Mouse (Mus musculus) liver, embryonic 14.5 days (tissue): Measurements from ENCODE around the gene Pde11a. TPM values are rescaled to one million over a fixed set of nuclear protein-coding genes. Genes with fewer than 3 reads are reported as not detected.

Source experiments
- ATAC-seq: fragments of 200-750 bp; cut with Nextera tagmentation; 2 replicates; pipeline ENCODE4 v1.8.0; 2017; ENCODE audit warnings: moderate number of reproducible peaks, mild to moderate bottlenecking, moderate library complexity; ENCODE audit not compliant: insufficient read depth
- DNase-seq, 3 experiments: peaks; one replicate each; pipeline ENCODE4 v3.0.0-alpha.2; 2012 to 2013; ENCODE audit warnings: low read depth in 3 of 3, low spot score in 3 of 3
- H3K27ac ChIP-seq: fragments of 300-500 bp; sonication (generic); 2 replicates; pipeline ENCODE4 v1.5.1; 2014; ENCODE audit warnings: moderate library complexity, mild to moderate bottlenecking, control low read depth, inconsistent platforms
- H3K27me3 ChIP-seq: fragments of 300-500 bp; sonication (generic); 2 replicates; pipeline ENCODE4 v1.6.1; 2014; ENCODE audit warnings: mild to moderate bottlenecking, low read length, moderate library complexity; ENCODE audit not compliant: control insufficient read depth, insufficient read depth
- H3K36me3 ChIP-seq: fragments of 300-500 bp; sonication (generic); replicated peaks from 2 replicates; pipeline ENCODE4 v1.6.1; 2014; ENCODE audit warnings: low read depth; ENCODE audit not compliant: control insufficient read depth, insufficient read depth
- H3K4me1 ChIP-seq, 2 experiments: fragments of 200-500 bp in 1 of 2; fragments of 300-500 bp in 1 of 2; sonication (generic) in 1 of 2; replicated peaks; 2 replicates each; pipeline ENCODE4 v1.6.1; 2012 to 2014; ENCODE audit warnings: antibody characterized with exemption in 1 of 2, inconsistent platforms in 1 of 2, low read length in 1 of 2; ENCODE audit not compliant: control insufficient read depth in 2 of 2, insufficient read depth in 2 of 2
- H3K4me2 ChIP-seq: fragments of 300-500 bp; sonication (generic); 2 replicates; pipeline ENCODE4 v1.6.1; 2014; ENCODE audit warnings: low read depth, mild to moderate bottlenecking, control low read depth, moderate library complexity
- H3K4me3 ChIP-seq, 2 experiments: fragments of 200-500 bp in 1 of 2; fragments of 300-500 bp in 1 of 2; sonication (generic) in 1 of 2; 2 replicates each; pipeline ENCODE4 v1.5.1; 2012 to 2014; ENCODE audit warnings: low read depth in 2 of 2, low read length in 2 of 2, mild to moderate bottlenecking in 2 of 2, control low read depth in 1 of 2, inconsistent platforms in 1 of 2, moderate library complexity in 1 of 2; ENCODE audit not compliant: insufficient read depth in 1 of 2
- H3K9ac ChIP-seq: fragments of 300-500 bp; sonication (generic); replicated peaks from 2 replicates; pipeline ENCODE4 v1.6.1; 2014; ENCODE audit warnings: mild to moderate bottlenecking, control low read depth, moderate library complexity
- H3K9me3 ChIP-seq: fragments of 300-500 bp; sonication (generic); 2 replicates; pipeline ENCODE4 v1.6.1; 2016; ENCODE audit warnings: low read length, mixed read lengths; ENCODE audit not compliant: control insufficient read depth
- CTCF ChIP-seq: IDR thresholded peaks from 2 replicates; pipeline ENCODE4 v1.5.1; 2016; ENCODE audit warnings: antibody characterized with exemption, low read depth, control low read depth
- EP300 ChIP-seq: IDR thresholded peaks from 2 replicates; pipeline ENCODE4 v1.6.1; 2016; ENCODE audit warnings: antibody characterized with exemption, low read depth
- WGBS: fragments of 180-500 bp; shearing (Covaris S2); extraction: QIAGEN DNeasy Blood & Tissue Kit; methylation state at CpG from one replicate; pipeline ENCODE4 v1.1.7; 2014; ENCODE audit not compliant: insufficient replicate concordance; 5-methylcytosine and 5-hydroxymethylcytosine counted together
- polyA plus RNA-seq, 2 experiments: library from polyadenylated mRNA; depleted of rRNA in 1 of 2; stranded (reverse) in 1 of 2; unstranded in 1 of 2; fragments of >200 nt; fragmentation: Nextera tagmentation in 1 of 2; extraction: Ambion mirVana in 1 of 2; gene quantifications; 2 replicates each; pipeline versions ENCODE4 v1.2.1 to v1.2.3; 2012 to 2014

The Pde11a gene
- polyA plus RNA-seq, 2 experiments = 0.01 TPM; not detected in 1

DNA sequence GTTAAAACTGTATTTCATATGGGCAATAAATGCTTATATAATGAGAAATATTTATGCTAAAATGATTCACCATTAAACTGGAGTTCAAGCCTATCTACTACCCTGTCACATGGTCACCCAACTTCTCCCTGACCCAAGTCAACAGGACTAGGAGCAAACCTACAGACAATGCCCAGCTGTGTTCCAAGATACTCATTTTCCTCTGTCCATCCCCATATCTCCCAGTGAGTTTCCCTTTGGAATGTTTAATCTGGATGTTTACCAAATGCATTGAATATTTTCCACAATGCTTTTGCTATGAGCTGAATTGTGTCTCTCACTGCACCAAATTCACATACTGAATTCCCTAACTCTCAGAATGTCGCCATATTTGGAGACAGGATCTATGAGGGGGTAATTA, 221.4 kb downstream of the Pde11a start:
- Histone ChIP-seq H3K27me3 (no peaks in the 10 kb centered on the region), H3K27ac (no peak overlapping the region), H3K4me2 (no peak overlapping the region), H3K36me3 (no peaks in the 10 kb centered on the region), H3K9ac (no peak overlapping the region), H3K4me1 (no peaks in the 10 kb centered on the region), H3K4me3 (no peak overlapping the region), H3K9me3 (no peaks in the 10 kb centered on the region)
- TF ChIP-seq CTCF = no peak
- TF ChIP-seq EP300 = no peak
- WGBS = 50% methylated on average over 1 of the region's 1 CpGs
- DNase-seq (no peak), ATAC-seq (no peak)

DNA sequence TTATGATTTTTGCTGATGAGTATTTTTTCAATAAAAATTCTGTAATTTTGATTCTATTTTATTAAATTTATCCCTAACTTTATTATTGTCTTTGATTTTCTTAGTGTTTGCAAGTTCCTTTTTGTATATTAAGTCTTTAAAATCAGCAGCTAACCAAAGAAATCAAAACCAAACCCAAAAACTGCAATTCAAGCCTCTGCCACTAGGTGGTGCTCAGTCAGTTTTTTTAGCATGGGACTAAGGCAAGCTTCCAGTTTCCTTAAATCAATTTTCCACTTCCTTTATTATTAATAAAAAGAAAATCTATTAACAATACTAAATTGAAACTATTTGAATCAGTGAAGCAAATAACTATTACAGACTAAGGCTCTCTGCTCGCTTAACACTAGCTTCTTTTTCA, 222.9 kb downstream of the Pde11a start:
- 35% methylated on average over 1 of the region's 1 CpGs for whole genome bisulfite sequencing
- DNase-seq = peak; percentile 15 to 33 (median 26)
- H3K4me2 ChIP-seq = no peak overlapping the region
- H3K9ac ChIP-seq = no peak overlapping the region
- no peaks in the 10 kb centered on the region for H3K36me3 ChIP-seq
- no peaks in the 10 kb centered on the region for H3K4me1 ChIP-seq
- no peak for ATAC-seq
- H3K27ac ChIP-seq = no peak overlapping the region
- no peak overlapping the region for H3K4me3 ChIP-seq
- no peaks in the 10 kb centered on the region for H3K27me3 ChIP-seq
- TF ChIP-seq CTCF (peak; percentile 64; the same call in 1 of the 2 replicates), EP300 (no peak)
- H3K9me3 ChIP-seq = no peaks in the 10 kb centered on the region

DNA sequence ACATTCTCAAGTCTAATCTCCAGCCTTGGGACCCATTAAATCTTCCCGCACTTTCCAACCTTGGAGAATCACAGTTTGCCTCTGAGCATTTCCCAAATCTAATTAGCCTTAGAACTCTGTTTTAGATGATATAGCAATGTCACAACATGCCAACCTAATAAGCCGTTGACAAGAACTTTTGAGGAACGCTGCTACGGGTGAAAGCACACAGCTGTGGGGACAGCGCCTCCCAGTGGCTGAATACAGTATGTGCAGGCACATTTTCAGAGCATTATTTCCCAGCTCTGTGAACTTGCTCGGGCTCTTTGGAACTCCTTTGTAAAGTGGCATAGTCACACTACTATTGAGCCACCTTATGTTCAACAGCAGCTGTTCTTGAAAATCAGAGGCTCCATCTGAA, 223.8 kb downstream of the Pde11a start:
- Histone ChIP-seq H3K9me3 (no peaks in the 10 kb centered on the region), H3K9ac (no peak overlapping the region), H3K36me3 (no peaks in the 10 kb centered on the region), H3K4me2 (no peak overlapping the region), H3K27me3 (no peaks in the 10 kb centered on the region), H3K4me3 (no peak overlapping the region), H3K27ac (no peak overlapping the region), H3K4me1 (no peaks in the 10 kb centered on the region)
- DNase-seq = no peak
- 14% methylated on average over 6 of the region's 6 CpGs for WGBS
- TF ChIP-seq CTCF = peak; percentile 89
- no peak for TF ChIP-seq EP300
- ATAC-seq = no peak

DNA sequence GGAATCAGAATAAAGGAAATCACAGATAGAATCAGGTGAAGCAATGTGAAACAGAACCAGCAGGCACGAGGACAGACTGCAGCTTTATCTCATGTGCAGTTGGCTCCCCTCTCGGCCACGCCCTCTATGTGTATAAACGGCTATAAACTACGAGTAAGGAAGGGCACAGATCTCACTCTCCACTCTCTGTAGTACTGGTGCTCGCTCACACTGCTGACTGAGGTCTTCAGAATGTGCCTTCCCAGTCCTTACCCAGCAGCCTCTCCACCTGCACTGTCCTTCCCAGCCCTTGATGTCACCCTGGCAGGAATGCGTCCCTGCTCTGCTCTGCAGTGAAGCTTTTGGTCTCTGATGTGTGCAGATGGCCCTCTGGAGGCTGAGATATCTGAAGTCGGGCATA, 228.9 kb downstream of the Pde11a start:
- Histone ChIP-seq H3K9ac (no peak overlapping the region), H3K27me3 (no peaks in the 10 kb centered on the region), H3K27ac (no peak overlapping the region), H3K4me3 (no peak overlapping the region), H3K4me2 (0 out of 2 replicates have a peak overlapping the region, but pooled peaks have one; percentile 3), H3K4me1 (no peaks in the 10 kb centered on the region), H3K36me3 (no peaks in the 10 kb centered on the region), H3K9me3 (no peaks in the 10 kb centered on the region)
- ATAC-seq (no peak), DNase-seq (no peak)
- WGBS = 13% methylated on average over 8 of the region's 8 CpGs
- TF ChIP-seq EP300 = no peak
- no peak for TF ChIP-seq CTCF

DNA sequence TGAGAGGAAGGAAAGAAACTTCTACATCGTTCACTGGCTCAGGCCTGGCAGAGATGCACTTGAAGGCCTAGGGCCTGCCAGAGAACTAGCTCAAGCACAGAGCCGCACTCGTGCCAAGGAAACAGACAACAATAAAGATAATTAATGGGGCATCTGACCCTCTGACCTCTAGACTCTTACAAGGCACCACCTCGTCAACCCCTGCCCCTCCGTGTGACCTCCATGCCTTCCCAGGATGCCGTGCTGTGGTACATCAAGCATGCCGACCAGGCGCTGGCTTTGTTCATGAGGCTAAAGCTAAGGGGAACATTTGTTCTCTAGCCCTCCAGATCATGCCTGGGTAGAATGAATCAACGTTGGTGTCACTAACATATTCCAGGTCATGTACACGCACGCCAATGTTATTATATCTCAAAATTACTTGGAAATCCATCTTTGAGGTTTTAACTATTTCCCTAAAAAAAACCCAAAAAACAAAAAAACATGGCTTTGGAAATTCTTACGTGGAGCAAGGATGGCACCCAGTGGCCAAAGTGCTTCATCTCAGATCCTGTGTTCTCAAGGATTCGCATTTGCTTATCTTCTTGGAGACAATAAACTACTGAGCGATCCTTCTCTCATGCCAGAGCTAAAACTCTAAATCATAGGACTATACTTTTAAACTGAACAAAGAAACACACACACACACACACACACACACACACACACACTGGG, 236.5 kb downstream of the Pde11a start:
- no peak overlapping the region for H3K9ac ChIP-seq
- H3K4me1 ChIP-seq = no peaks in the 10 kb centered on the region
- 54% methylated on average over 14 of the region's 14 CpGs for WGBS
- H3K4me2 ChIP-seq = no peak overlapping the region
- H3K9me3 ChIP-seq = no peaks in the 10 kb centered on the region
- H3K4me3 ChIP-seq = no peak overlapping the region
- TF ChIP-seq CTCF (no peak), EP300 (no peak)
- no peaks in the 10 kb centered on the region for H3K27me3 ChIP-seq
- H3K36me3 ChIP-seq = no peaks in the 10 kb centered on the region
- ATAC-seq (no peak), DNase-seq (no peak)
- H3K27ac ChIP-seq = no peak overlapping the region
